Mouse (Mus musculus): ENCODE data around the gene Slc22a27. TPM values are rescaled to one million over a fixed set of nuclear protein-coding genes. Genes with fewer than 3 reads are reported as not detected.
"Not testable (repeated sequence)": the region's sequence is repeated elsewhere in the genome, so short reads cannot be mapped to it uniquely, and the experiment has no call there.

Slc22a27 gene
- polyA plus RNA-seq (2014; fragmentation: Nextera tagmentation; extraction: Ambion mirVana) = not detected in 2 replicates

GRCm38 (mm10) chr19:7965927-7966326, at the start of gene Slc22a27:
Slc22a27 (minus strand) TSS chr19:7966027.
- not testable (repeated sequence) for H3K4me3 ChIP-seq (replicated peaks; ENCODE audit: low read depth, low read length); H3K9ac ChIP-seq (replicated peaks; ENCODE audit: low read length); H3K9me3 ChIP-seq (ENCODE audit: control insufficient read depth, low read length); H3K27ac ChIP-seq (replicated peaks; ENCODE audit: low read depth, low read length); H3K4me1 ChIP-seq (ENCODE audit: control insufficient read depth, insufficient read depth, low read length); H3K36me3 ChIP-seq (ENCODE audit: control insufficient read depth, insufficient read depth, low read length); ATAC-seq (ENCODE audit: low FRiP score, low TSS enrichment); H3K4me2 ChIP-seq (ENCODE audit: low read length); DNase-seq; H3K27me3 ChIP-seq (ENCODE audit: control insufficient read depth, insufficient read depth, low read length)
- WGBS = 71% methylated on average over 5 of the region's 5 CpGs

GRCm38 (mm10) chr19:8011596-8011995, 45.8 kb upstream of the Slc22a27 start:
- H3K36me3 ChIP-seq (ENCODE audit: control insufficient read depth, insufficient read depth, low read length); H3K27me3 ChIP-seq (ENCODE audit: control insufficient read depth, insufficient read depth, low read length); H3K9ac ChIP-seq (replicated peaks; ENCODE audit: low read length); H3K9me3 ChIP-seq (ENCODE audit: control insufficient read depth, low read length); H3K4me1 ChIP-seq (ENCODE audit: control insufficient read depth, insufficient read depth, low read length); ATAC-seq (ENCODE audit: low FRiP score, low TSS enrichment); H3K27ac ChIP-seq (replicated peaks; ENCODE audit: low read depth, low read length); DNase-seq; H3K4me3 ChIP-seq (replicated peaks; ENCODE audit: low read depth, low read length); H3K4me2 ChIP-seq (ENCODE audit: low read length): not testable (repeated sequence)
- WGBS = 93% methylated on average over 9 of the region's 9 CpGs

GRCm38 (mm10) chr19:8009086-8009485, 43.3 kb upstream of the Slc22a27 start:
- WGBS = 91% methylated on average over 6 of the region's 6 CpGs
- H3K4me3 ChIP-seq (replicated peaks; ENCODE audit: low read depth, low read length); H3K4me2 ChIP-seq (ENCODE audit: low read length); H3K27me3 ChIP-seq (ENCODE audit: control insufficient read depth, insufficient read depth, low read length); H3K4me1 ChIP-seq (ENCODE audit: control insufficient read depth, insufficient read depth, low read length); H3K27ac ChIP-seq (replicated peaks; ENCODE audit: low read depth, low read length); H3K9ac ChIP-seq (replicated peaks; ENCODE audit: low read length); DNase-seq; H3K36me3 ChIP-seq (ENCODE audit: control insufficient read depth, insufficient read depth, low read length); ATAC-seq (ENCODE audit: low FRiP score, low TSS enrichment); H3K9me3 ChIP-seq (ENCODE audit: control insufficient read depth, low read length): not testable (repeated sequence)

GRCm38 (mm10) chr19:7968703-7969102, 2.9 kb upstream of the Slc22a27 start:
- DNase-seq (no peak), ATAC-seq (ENCODE audit: low FRiP score, low TSS enrichment) (no peak)
- Histone ChIP-seq H3K36me3 (ENCODE audit: control insufficient read depth, insufficient read depth, low read length) (no peaks in the 10 kb centered on the region), H3K4me1 (ENCODE audit: control insufficient read depth, insufficient read depth, low read length) (no peaks in the 10 kb centered on the region), H3K9ac (replicated peaks; ENCODE audit: low read length) (no peak overlapping the region), H3K27ac (replicated peaks; ENCODE audit: low read depth, low read length) (no peak overlapping the region), H3K9me3 (ENCODE audit: control insufficient read depth, low read length) (no peaks in the 10 kb centered on the region), H3K27me3 (ENCODE audit: control insufficient read depth, insufficient read depth, low read length) (no peaks in the 10 kb centered on the region), H3K4me3 (replicated peaks; ENCODE audit: low read depth, low read length) (no peak overlapping the region), H3K4me2 (ENCODE audit: low read length) (no peak overlapping the region)
- 73% methylated on average over 2 of the region's 2 CpGs for WGBS

- H3K4me2 ChIP-seq (ENCODE audit: low read length); DNase-seq: not testable (repeated sequence)
- 59% methylated on average over 1 of the region's 1 CpGs for WGBS
Measured at GRCm38 (mm10) chr19:7966550-7966949, 723 bp upstream of the Slc22a27 start.

GRCm38 (mm10) chr19:7939391-7939790, 26.4 kb downstream of the Slc22a27 start:
- not testable (repeated sequence) for H3K4me1 ChIP-seq (ENCODE audit: control insufficient read depth, insufficient read depth, low read length); H3K9ac ChIP-seq (replicated peaks; ENCODE audit: low read length); H3K36me3 ChIP-seq (ENCODE audit: control insufficient read depth, insufficient read depth, low read length); H3K27me3 ChIP-seq (ENCODE audit: control insufficient read depth, insufficient read depth, low read length); H3K27ac ChIP-seq (replicated peaks; ENCODE audit: low read depth, low read length); DNase-seq; H3K4me3 ChIP-seq (replicated peaks; ENCODE audit: low read depth, low read length); ATAC-seq (ENCODE audit: low FRiP score, low TSS enrichment); H3K4me2 ChIP-seq (ENCODE audit: low read length)
- peaks cover 23% of the 10 kb centered on the region for H3K9me3 ChIP-seq (ENCODE audit: control insufficient read depth, low read length)
- 90% methylated on average over 18 of the region's 18 CpGs for WGBS

More at GRCm38 (mm10) chr19:7966550-7966949, 723 bp upstream of the Slc22a27 start:
- H3K27me3 ChIP-seq (ENCODE audit: control insufficient read depth, insufficient read depth, low read length); H3K4me1 ChIP-seq (ENCODE audit: control insufficient read depth, insufficient read depth, low read length); H3K27ac ChIP-seq (replicated peaks; ENCODE audit: low read depth, low read length); H3K4me3 ChIP-seq (replicated peaks; ENCODE audit: low read depth, low read length); H3K36me3 ChIP-seq (ENCODE audit: control insufficient read depth, insufficient read depth, low read length); H3K9me3 ChIP-seq (ENCODE audit: control insufficient read depth, low read length); H3K9ac ChIP-seq (replicated peaks; ENCODE audit: low read length); ATAC-seq (ENCODE audit: low FRiP score, low TSS enrichment): not testable (repeated sequence)

GRCm38 (mm10) chr19:7876626-7877025, 89.2 kb downstream of the Slc22a27 start:
- DNase-seq (no peak), ATAC-seq (ENCODE audit: low FRiP score, low TSS enrichment) (no peak)
- no peak overlapping the region for H3K9ac ChIP-seq (replicated peaks; ENCODE audit: low read length)
- H3K36me3 ChIP-seq (ENCODE audit: control insufficient read depth, insufficient read depth, low read length) = no peaks in the 10 kb centered on the region
- no peaks in the 10 kb centered on the region for H3K4me1 ChIP-seq (ENCODE audit: control insufficient read depth, insufficient read depth, low read length)
- no peaks in the 10 kb centered on the region for H3K27me3 ChIP-seq (ENCODE audit: control insufficient read depth, insufficient read depth, low read length)
- no peak overlapping the region for H3K27ac ChIP-seq (replicated peaks; ENCODE audit: low read depth, low read length)
- H3K9me3 ChIP-seq (ENCODE audit: control insufficient read depth, low read length) = peaks cover 7% of the 10 kb centered on the region; the same call in 1 of the 2 replicates
- H3K4me2 ChIP-seq (ENCODE audit: low read length) = no peak overlapping the region
- 80% methylated on average over 1 of the region's 1 CpGs for WGBS
- H3K4me3 ChIP-seq (replicated peaks; ENCODE audit: low read depth, low read length) = no peak overlapping the region

- H3K9me3 ChIP-seq (ENCODE audit: control insufficient read depth, low read length) = peaks cover 3% of the 10 kb centered on the region; the same call in 1 of the 2 replicates
- no peaks in the 10 kb centered on the region for H3K27me3 ChIP-seq (ENCODE audit: control insufficient read depth, insufficient read depth, low read length)
- DNase-seq = no peak
- ATAC-seq (ENCODE audit: low FRiP score, low TSS enrichment) = no peak
- H3K27ac ChIP-seq (replicated peaks; ENCODE audit: low read depth, low read length) = no peak overlapping the region
- no peak overlapping the region for H3K4me3 ChIP-seq (replicated peaks; ENCODE audit: low read depth, low read length)
- no peaks in the 10 kb centered on the region for H3K4me1 ChIP-seq (ENCODE audit: control insufficient read depth, insufficient read depth, low read length)
- 67% methylated on average over 2 of the region's 2 CpGs for WGBS
- no peak overlapping the region for H3K4me2 ChIP-seq (ENCODE audit: low read length)
- H3K36me3 ChIP-seq (ENCODE audit: control insufficient read depth, insufficient read depth, low read length) = no peaks in the 10 kb centered on the region
- H3K9ac ChIP-seq (replicated peaks; ENCODE audit: low read length) = no peak overlapping the region
Measured at GRCm38 (mm10) chr19:7829851-7830250, 136.0 kb downstream of the Slc22a27 start.

All from midbrain, embryonic 14.5 days (tissue).